Mouse (Mus musculus) intestine, embryonic 16.5 days (tissue): Measurements from ENCODE around the gene Gm14435. TPM values are rescaled to one million over a fixed set of nuclear protein-coding genes. Genes with fewer than 3 reads are reported as not detected.
"Not testable (repeated sequence)": the region's sequence is repeated elsewhere in the genome, so short reads cannot be mapped to it uniquely, and the experiment has no call there.

Source experiments
- ATAC-seq: fragments of 200-750 bp; cut with Nextera tagmentation; 2 replicates; pipeline ENCODE4 v1.8.0; 2017; ENCODE audit warnings: moderate TSS enrichment, moderate library complexity
- H3K27ac ChIP-seq: fragments of 300-500 bp; sonication (generic); 2 replicates; pipeline ENCODE4 v1.5.1; 2014; ENCODE audit warnings: mild to moderate bottlenecking, low read length
- H3K27me3 ChIP-seq: fragments of 300-500 bp; sonication (generic); replicated peaks from 2 replicates; pipeline ENCODE4 v1.6.1; 2014; ENCODE audit warnings: low read length, control low read depth, mixed read lengths; ENCODE audit not compliant: control insufficient read depth, insufficient read depth
- H3K36me3 ChIP-seq: fragments of 300-500 bp; sonication (generic); 2 replicates; pipeline ENCODE4 v1.6.1; 2014; ENCODE audit warnings: low read length, control low read depth; ENCODE audit not compliant: control insufficient read depth, insufficient read depth
- H3K4me1 ChIP-seq: fragments of 300-500 bp; sonication (generic); 2 replicates; pipeline ENCODE4 v1.6.1; 2014; ENCODE audit warnings: low read length, control low read depth, mixed read lengths; ENCODE audit not compliant: control insufficient read depth, insufficient read depth
- H3K4me2 ChIP-seq: fragments of 300-500 bp; sonication (generic); 2 replicates; pipeline ENCODE4 v1.6.1; 2014; ENCODE audit warnings: low read depth, low read length, control low read depth
- H3K4me3 ChIP-seq: fragments of 300-500 bp; sonication (generic); 2 replicates; pipeline ENCODE4 v1.5.1; 2014; ENCODE audit warnings: mild to moderate bottlenecking, low read length
- H3K9ac ChIP-seq: fragments of 300-500 bp; sonication (generic); 2 replicates; pipeline ENCODE4 v1.6.1; 2014; ENCODE audit warnings: low read depth, low read length
- H3K9me3 ChIP-seq: fragments of 300-500 bp; sonication (generic); 2 replicates; pipeline ENCODE4 v1.6.1; 2016; ENCODE audit warnings: low read length, control low read depth; ENCODE audit not compliant: control insufficient read depth
- WGBS: fragments of 180-500 bp; shearing (Covaris S2); extraction: QIAGEN DNeasy Blood & Tissue Kit; methylation state at CpG from one replicate; pipeline ENCODE4 v1.1.7; 2014; 5-methylcytosine and 5-hydroxymethylcytosine counted together
- polyA plus RNA-seq: library from polyadenylated mRNA; unstranded; fragments of >200 nt; fragmentation: Nextera tagmentation; extraction: Ambion mirVana; gene quantifications from 2 replicates; pipeline ENCODE4 v1.2.1, GENCODE M21; 2015

The Gm14435 gene
- 9.9 and 13.1 TPM in 2 replicates for polyA plus RNA-seq

DNA sequence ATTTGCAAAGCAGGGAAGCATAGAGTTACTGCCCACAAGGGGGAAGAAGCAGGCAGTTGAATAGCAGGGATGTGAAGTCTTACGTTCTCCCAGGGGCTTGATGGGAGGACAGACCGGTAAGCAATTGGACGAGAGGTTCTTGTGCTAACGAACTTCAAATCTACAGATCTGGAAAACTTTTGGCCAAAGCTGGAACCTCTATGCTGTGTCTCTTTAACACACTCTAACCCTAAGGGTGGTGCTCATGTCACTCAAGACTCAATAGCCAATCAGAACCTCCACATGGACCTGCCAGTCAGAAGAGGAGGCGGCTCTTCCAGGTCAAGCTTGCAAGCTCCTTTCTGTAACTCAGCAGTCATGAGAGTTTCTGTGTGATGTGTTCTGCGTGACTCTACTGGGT, at the start of gene Gm14435:
Gene Gm14435, plus strand, starts transcription at position 301 of the 400 bp plus-strand sequence.
- not testable (repeated sequence) for H3K9me3 ChIP-seq, H3K4me3 ChIP-seq, H3K27me3 ChIP-seq, ATAC-seq, H3K4me2 ChIP-seq, H3K9ac ChIP-seq, H3K4me1 ChIP-seq, H3K27ac ChIP-seq, H3K36me3 ChIP-seq
- WGBS, result no CpG with 5 or more reads among the region's 6 CpGs

Other genes starting within 250 kb of the Gm14435 start
- 9.6 and 12.0 TPM in 2 replicates for gene 2210418O10Rik, start 197.0 kb upstream of the Gm14435 start, polyA plus RNA-seq
- not detected in 2 replicates for gene Gm11009, start 104.1 kb upstream of the Gm14435 start, polyA plus RNA-seq
- gene Gm14434, start 63.2 kb downstream of the Gm14435 start, polyA plus RNA-seq, result 2.7 TPM in 1 of 2 replicates, not detected in the other
- gene Zfp967, start 97.5 kb downstream of the Gm14435 start, polyA plus RNA-seq, result not detected in 2 replicates
- gene Gm14308, start 212.8 kb downstream of the Gm14435 start, polyA plus RNA-seq, result 14.5 and 14.7 TPM in 2 replicates
- gene Zfp973, start 246.9 kb downstream of the Gm14435 start, polyA plus RNA-seq, result 6.2 and 7.4 TPM in 2 replicates